Mouse (Mus musculus) kidney, adult 18-20 months (tissue): ENCODE measurements around the gene Tgfbrap1.
A peak's percentile ranks its signal among the peaks of the same experiment; 100 is the strongest.
"Not testable (repeated sequence)": the region's sequence is repeated elsewhere in the genome, so short reads cannot be mapped to it uniquely, and the experiment has no call there.

Source experiments
- DNase-seq: peaks from one replicate; pipeline ENCODE4 v3.0.0; 2021

The Tgfbrap1 gene

GRCm38 (mm10) chr1:43110556-43110955 lies 12.1 kb upstream of the Tgfbrap1 start:
- peak; percentile 56 for DNase-seq

- no peak for DNase-seq
Measured at GRCm38 (mm10) chr1:43108729-43109128, 10.3 kb upstream of the Tgfbrap1 start.

- DNase-seq = no peak
Measured at GRCm38 (mm10) chr1:43094206-43094605, 4.2 kb downstream of the Tgfbrap1 start.

GRCm38 (mm10) chr1:43092056-43093015 lies 6.1 kb downstream of the Tgfbrap1 start:
- DNase-seq = peak; percentile 84

- DNase-seq = no peak
Measured at GRCm38 (mm10) chr1:43091306-43092055, 7.0 kb downstream of the Tgfbrap1 start.

- DNase-seq = no peak
Measured at GRCm38 (mm10) chr1:43090418-43090817, 8.0 kb downstream of the Tgfbrap1 start.

GRCm38 (mm10) chr1:43082946-43083345 lies 15.5 kb downstream of the Tgfbrap1 start:
- no peak for DNase-seq

GRCm38 (mm10) chr1:43078124-43078523 lies 20.3 kb downstream of the Tgfbrap1 start:
- DNase-seq = no peak

- no peak for DNase-seq
Measured at GRCm38 (mm10) chr1:43074791-43075190, 23.6 kb downstream of the Tgfbrap1 start.

GRCm38 (mm10) chr1:43072561-43072960 lies 25.9 kb downstream of the Tgfbrap1 start:
- no peak for DNase-seq

GRCm38 (mm10) chr1:43072028-43072427 lies 26.4 kb downstream of the Tgfbrap1 start:
- no peak for DNase-seq

GRCm38 (mm10) chr1:43070726-43071125 lies 27.7 kb downstream of the Tgfbrap1 start:
- DNase-seq = no peak

GRCm38 (mm10) chr1:43067551-43067950 lies 30.9 kb downstream of the Tgfbrap1 start:
- no peak for DNase-seq

- no peak for DNase-seq
Measured at GRCm38 (mm10) chr1:43066573-43066972, 31.9 kb downstream of the Tgfbrap1 start.

- peak; percentile 53 for DNase-seq
Measured at GRCm38 (mm10) chr1:43065615-43066310, 32.7 kb downstream of the Tgfbrap1 start.

- no peak for DNase-seq
Measured at GRCm38 (mm10) chr1:43051903-43052302, 46.5 kb downstream of the Tgfbrap1 start.

- DNase-seq = no peak
Measured at GRCm38 (mm10) chr1:43047811-43048210, 50.6 kb downstream of the Tgfbrap1 start.

GRCm38 (mm10) chr1:43046990-43047389 lies 51.4 kb downstream of the Tgfbrap1 start:
- no peak for DNase-seq

GRCm38 (mm10) chr1:43045204-43045982 lies 53.0 kb downstream of the Tgfbrap1 start:
- DNase-seq = no peak

- DNase-seq = no peak
Measured at GRCm38 (mm10) chr1:43042271-43042670, 56.2 kb downstream of the Tgfbrap1 start.

- DNase-seq = no peak
Measured at GRCm38 (mm10) chr1:43036014-43036413, 62.4 kb downstream of the Tgfbrap1 start.

GRCm38 (mm10) chr1:43015153-43015685 lies 83.2 kb downstream of the Tgfbrap1 start:
- not testable (repeated sequence) for DNase-seq
